Mouse (Mus musculus) C2C12 (cell line): ENCODE measurements at regions not wholly inside any gene's neighbourhood (a gene's known extent, or its start where the extent isn't known, plus 50 kb on each side); places are given as distances from the start of the nearest gene placed in this dataset.

ENCODE experiments used
- H3K27me3 ChIP-seq: one replicate; pipeline ENCODE4 v1.6.1; 2011; ENCODE audit not compliant: control insufficient read depth, insufficient read depth, insufficient read length
- H3K36me3 ChIP-seq: one replicate; pipeline ENCODE4 v1.6.1; 2011; ENCODE audit not compliant: control insufficient read depth, insufficient read depth
- H3K4me3 ChIP-seq: one replicate; pipeline ENCODE4 v1.5.1; 2011; ENCODE audit warnings: mild to moderate bottlenecking, control low read depth; ENCODE audit not compliant: poor library complexity, insufficient read depth, severe bottlenecking
- H3K79me2 ChIP-seq: one replicate; pipeline ENCODE4 v1.6.1; 2011; ENCODE audit not compliant: control insufficient read depth, insufficient read depth
- H3K79me3 ChIP-seq: one replicate; pipeline ENCODE4 v1.6.1; 2011; ENCODE audit warnings: low read depth, control low read depth
- H3ac ChIP-seq: one replicate; pipeline ENCODE3; 2011; ENCODE audit warnings: low read depth; ENCODE audit not compliant: control insufficient read depth, insufficient read length
- CEBPB ChIP-seq: IDR thresholded peaks from one replicate; pipeline ENCODE4 v1.6.1; 2011; ENCODE audit warnings: low read depth, mild to moderate bottlenecking, control low read depth, moderate library complexity
- CTCF ChIP-seq: IDR thresholded peaks from one replicate; pipeline ENCODE4 v1.5.1; 2011; ENCODE audit not compliant: control insufficient read depth, insufficient read depth, insufficient read length
- FOSL1 ChIP-seq: IDR thresholded peaks from one replicate; pipeline ENCODE4 v1.8.0; 2011; ENCODE audit warnings: mild to moderate bottlenecking, low read length; ENCODE audit not compliant: poor library complexity, insufficient read depth, severe bottlenecking
- MAX ChIP-seq: IDR thresholded peaks from one replicate; pipeline ENCODE4 v1.6.1; 2011; ENCODE audit warnings: mild to moderate bottlenecking, control low read depth
- MYOD1 ChIP-seq: IDR thresholded peaks from one replicate; pipeline ENCODE4 v1.6.1; 2011; ENCODE audit warnings: low read depth; ENCODE audit not compliant: control insufficient read depth, insufficient read length
- MYOG ChIP-seq: IDR thresholded peaks from one replicate; pipeline ENCODE4 v1.6.1; 2011; ENCODE audit not compliant: control insufficient read depth, insufficient read length; ENCODE audit errors: extremely low read depth
- USF1 ChIP-seq: IDR thresholded peaks from one replicate; pipeline ENCODE4 v1.6.1; 2011; ENCODE audit warnings: low read depth, mild to moderate bottlenecking, control low read depth, moderate library complexity

DNA sequence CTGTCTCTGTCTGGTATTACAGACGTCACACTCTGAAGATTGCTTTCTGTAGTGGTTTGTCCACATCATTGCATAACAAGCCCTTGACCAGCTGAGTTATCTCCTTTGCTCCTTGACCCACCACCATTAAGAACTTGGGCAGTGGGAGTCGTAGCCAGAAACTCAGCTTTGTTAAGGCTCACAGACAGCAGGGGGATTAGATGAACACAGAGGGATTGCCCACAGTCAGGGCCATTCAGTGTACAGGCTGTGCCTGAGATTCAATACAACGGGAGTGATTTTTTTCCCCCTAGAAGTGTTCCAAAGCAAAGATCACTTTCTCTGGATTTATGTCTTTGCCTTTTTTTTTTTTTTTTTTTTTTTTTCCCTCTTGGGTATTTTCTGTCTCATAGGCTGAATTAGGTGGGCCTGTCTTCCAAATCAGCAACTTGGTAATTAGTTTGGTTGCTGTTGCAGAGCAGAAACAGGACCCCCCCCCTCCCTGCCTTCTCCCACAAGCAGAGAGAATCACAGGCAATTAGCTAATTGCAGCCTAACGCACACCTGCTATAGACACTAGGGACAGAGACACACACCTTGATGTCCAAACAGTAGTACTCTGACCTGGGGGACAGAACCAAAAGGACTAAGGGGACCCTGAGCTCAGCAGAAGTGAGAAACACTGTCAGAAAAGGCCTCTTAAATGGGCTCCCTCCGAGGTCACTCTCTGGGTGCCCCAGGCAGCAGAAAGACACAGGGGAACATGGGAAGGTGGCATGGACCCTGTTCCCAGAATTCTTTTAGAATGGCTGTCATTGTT lies 340.4 kb upstream of the Dynlrb2 start:
- no peak overlapping the region for H3ac ChIP-seq
- H3K36me3 ChIP-seq, result no peaks in the 10 kb centered on the region
- no peaks in the 10 kb centered on the region for H3K27me3 ChIP-seq
- no peaks in the 10 kb centered on the region for H3K79me3 ChIP-seq
- H3K4me3 ChIP-seq, result no peak overlapping the region
- TF ChIP-seq CEBPB, result no peak
- no peak for TF ChIP-seq MYOG
- no peak for TF ChIP-seq FOSL1
- TF ChIP-seq USF1, result no peak
- no peak for TF ChIP-seq MYOD1
- no peak for TF ChIP-seq MAX
- no peak for TF ChIP-seq CTCF
- H3K79me2 ChIP-seq, result no peaks in the 10 kb centered on the region

DNA sequence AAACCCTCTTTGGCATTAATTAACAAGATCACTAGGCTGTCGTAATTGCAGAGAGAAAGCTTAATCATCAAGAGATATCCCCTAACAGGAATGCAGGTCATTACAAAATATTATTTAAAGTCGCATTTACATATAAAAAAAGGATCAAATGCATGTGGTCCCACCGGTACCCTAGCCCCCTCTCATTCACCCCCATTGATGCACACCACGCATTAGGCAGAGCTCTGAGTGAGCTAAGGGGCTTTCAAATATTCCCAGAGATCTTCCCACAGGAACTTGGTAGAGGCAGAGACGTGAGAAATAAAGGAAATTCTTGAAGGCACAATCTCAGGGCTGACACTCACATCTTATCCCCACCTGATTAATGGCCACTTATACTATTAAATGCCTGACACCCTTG lies 343.8 kb upstream of the Dynlrb2 start:
- H3ac ChIP-seq, result no peak overlapping the region
- no peak overlapping the region for H3K4me3 ChIP-seq
- no peaks in the 10 kb centered on the region for H3K27me3 ChIP-seq
- no peaks in the 10 kb centered on the region for H3K79me3 ChIP-seq
- TF ChIP-seq CTCF (no peak), MYOD1 (no peak), MYOG (no peak), CEBPB (no peak), MAX (no peak), FOSL1 (no peak), USF1 (no peak)
- H3K79me2 ChIP-seq, result no peaks in the 10 kb centered on the region
- H3K36me3 ChIP-seq, result no peaks in the 10 kb centered on the region

DNA sequence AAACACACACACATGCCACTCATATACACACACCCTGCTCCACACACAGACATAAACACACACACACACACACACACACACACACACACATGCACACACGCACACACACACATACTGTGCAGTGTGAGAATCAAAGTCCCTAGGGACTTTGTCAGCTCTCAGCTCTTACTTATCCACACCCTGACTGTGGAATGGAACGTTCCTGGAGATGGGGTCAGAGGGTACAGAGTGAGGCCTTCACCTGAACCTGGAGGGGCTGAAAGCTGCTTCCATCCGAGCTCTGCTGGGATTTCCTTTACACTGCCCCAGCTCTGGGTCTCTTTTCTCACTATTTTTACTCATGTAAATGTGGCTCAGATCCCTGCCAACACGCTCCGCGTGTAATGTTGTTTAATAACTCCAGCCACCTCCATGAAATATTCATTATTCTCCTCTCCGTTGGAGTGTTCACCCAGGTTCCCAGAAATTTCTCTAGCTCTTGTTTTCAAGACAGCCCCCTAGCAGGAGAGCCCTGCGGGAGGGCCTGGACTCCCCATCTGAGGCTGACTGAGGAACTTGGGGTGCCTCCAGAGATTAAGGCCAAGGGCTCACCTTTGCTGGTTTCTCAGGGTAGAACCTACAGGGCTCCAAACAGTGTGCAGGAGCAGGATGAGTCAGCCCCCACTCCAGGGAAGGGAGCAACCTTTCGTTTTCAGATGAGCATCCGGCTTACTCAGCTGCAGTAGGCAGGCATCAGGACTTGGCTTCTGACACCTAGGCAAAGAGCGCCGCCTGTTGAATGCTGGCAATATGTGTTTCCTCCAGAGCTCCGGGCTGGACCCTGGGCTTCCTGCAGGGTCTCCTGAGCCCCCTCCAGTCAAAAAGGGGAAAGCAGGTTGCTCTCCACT lies 360.8 kb upstream of the Dynlrb2 start:
- Histone ChIP-seq H3K27me3 (no peaks in the 10 kb centered on the region), H3K36me3 (no peaks in the 10 kb centered on the region), H3K79me3 (no peaks in the 10 kb centered on the region), H3K4me3 (no peak overlapping the region), H3ac (no peak overlapping the region), H3K79me2 (no peaks in the 10 kb centered on the region)
- TF ChIP-seq USF1 (no peak), CTCF (peak; percentile 64)

DNA sequence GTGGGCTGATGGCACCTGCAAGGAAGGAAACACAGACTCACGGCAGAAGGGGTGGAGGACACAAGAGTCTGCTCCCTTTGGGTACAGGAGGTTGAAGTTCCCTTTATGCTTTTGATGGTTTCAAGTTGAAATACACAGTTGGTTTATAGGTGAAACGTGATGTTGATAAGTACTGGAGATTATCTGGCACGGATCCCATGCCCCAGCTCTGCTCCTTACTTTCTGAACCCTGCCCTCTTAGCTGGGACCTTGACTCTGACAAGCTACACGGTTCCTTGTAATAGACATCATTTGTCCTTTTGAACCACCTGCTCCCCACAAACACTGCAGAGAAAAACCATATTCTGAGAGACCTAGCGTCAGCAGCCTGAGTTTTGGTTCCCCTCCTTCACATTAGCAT lies 363.4 kb upstream of the Dynlrb2 start:
- no peak overlapping the region for H3K4me3 ChIP-seq
- TF ChIP-seq MYOG (no peak), CTCF (no peak), MYOD1 (no peak), CEBPB (no peak), MAX (no peak), FOSL1 (no peak), USF1 (no peak)
- no peaks in the 10 kb centered on the region for H3K79me3 ChIP-seq
- no peaks in the 10 kb centered on the region for H3K27me3 ChIP-seq
- H3K36me3 ChIP-seq, result no peaks in the 10 kb centered on the region
- H3K79me2 ChIP-seq, result no peaks in the 10 kb centered on the region
- no peak overlapping the region for H3ac ChIP-seq

DNA sequence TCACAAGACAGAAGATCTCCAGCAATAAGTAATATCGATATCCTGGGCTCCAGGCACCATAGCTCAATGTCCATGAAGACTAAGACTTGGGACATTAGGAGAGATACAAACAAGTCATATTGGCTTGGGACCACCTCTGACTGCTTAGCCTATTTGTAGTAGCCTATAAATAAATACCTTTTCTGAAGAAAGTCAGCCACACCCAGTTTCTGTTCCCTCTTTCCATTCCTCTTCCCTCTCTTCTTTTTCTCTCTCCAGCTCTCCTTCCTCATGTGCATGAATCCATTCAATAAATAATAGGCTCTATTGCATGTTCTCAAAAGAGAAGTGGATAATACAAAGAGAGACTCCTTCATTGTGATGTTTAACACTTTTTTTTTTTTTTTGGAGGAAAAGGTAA lies 364.8 kb upstream of the Dynlrb2 start:
- H3ac ChIP-seq, result no peak overlapping the region
- H3K27me3 ChIP-seq, result no peaks in the 10 kb centered on the region
- H3K79me2 ChIP-seq, result no peaks in the 10 kb centered on the region
- no peaks in the 10 kb centered on the region for H3K79me3 ChIP-seq
- no peak overlapping the region for H3K4me3 ChIP-seq
- TF ChIP-seq MYOG (no peak), MAX (no peak), FOSL1 (no peak), USF1 (no peak), MYOD1 (no peak), CEBPB (no peak), CTCF (no peak)
- H3K36me3 ChIP-seq, result no peaks in the 10 kb centered on the region

DNA sequence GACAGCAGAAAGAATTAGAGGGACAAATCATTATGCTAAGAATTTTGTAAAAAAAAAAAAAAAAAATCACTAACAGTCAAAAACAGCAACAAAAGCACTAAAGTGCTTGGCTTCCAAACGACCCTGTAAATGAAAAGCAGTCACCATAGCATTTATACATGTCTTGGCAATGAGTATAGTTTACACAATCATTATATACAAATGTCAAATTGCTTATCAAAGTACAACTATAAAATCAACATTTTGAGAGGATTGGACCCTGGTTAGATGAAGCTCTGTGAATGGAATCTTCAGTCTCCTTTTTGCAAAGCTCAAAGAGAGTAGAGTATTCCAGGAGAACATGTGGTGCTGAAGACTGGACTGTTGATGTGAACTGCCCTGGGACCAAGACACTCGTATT lies 367.0 kb upstream of the Dynlrb2 start:
- Histone ChIP-seq H3K79me2 (no peaks in the 10 kb centered on the region), H3K79me3 (no peaks in the 10 kb centered on the region), H3K4me3 (no peak overlapping the region), H3ac (no peak overlapping the region), H3K27me3 (no peaks in the 10 kb centered on the region), H3K36me3 (no peaks in the 10 kb centered on the region)
- TF ChIP-seq USF1, result no peak
- no peak for TF ChIP-seq FOSL1
- no peak for TF ChIP-seq MAX
- no peak for TF ChIP-seq MYOG
- no peak for TF ChIP-seq MYOD1
- no peak for TF ChIP-seq CTCF
- no peak for TF ChIP-seq CEBPB
